ENCODE assay signal across 9 mouse cellular contexts in genomic region chr1:63667949-63668851, GRCm38 (mm10). TPM values are rescaled to one million over a fixed set of nuclear protein-coding genes. Genes with fewer than 3 reads are reported as not detected.
DNase-seq lines count a peak whose midpoint lies in the region; ATAC-seq and TF ChIP-seq lines count a peak whose summit lies in the region.
"Had no signal": no experiment of that assay in that cellular context is flagged by ENCODE, and none has a peak within 500 bp of the region (broad histone marks: within the 10 kb centered on the region; RNA-seq: fewer than 3 reads in every experiment).

No protein-coding gene starts in this region.

- no peak for TF ChIP-seq EP300 in lung, postnatal 0 days (IDR thresholded peaks at IDR 0.05)
- no peak for TF ChIP-seq EP300 in liver, postnatal 0 days (IDR thresholded peaks at IDR 0.05; ENCODE audit: low read depth)

- 0 out of 2 replicates have a peak, but pooled peaks cover 3% of the 10 kb centered on the region for H3K27me3 ChIP-seq in lung, embryonic 14.5 days (ENCODE audit: insufficient read depth, low read length)
- no peaks in the 10 kb centered on the region for H3K27me3 ChIP-seq in lung, postnatal 0 days (replicated peaks; ENCODE audit: insufficient read depth, low read length)
- H3K27me3 ChIP-seq in hindbrain, embryonic 14.5 days (ENCODE audit: control insufficient read depth, insufficient read depth, low read length) = no peaks in the 10 kb centered on the region
- H3K27me3 ChIP-seq in neural tube, embryonic 14.5 days (ENCODE audit: control insufficient read depth, insufficient read depth, low read length) = no peaks in the 10 kb centered on the region
- H3K27me3 ChIP-seq in liver, postnatal 0 days (ENCODE audit: insufficient read depth, low read length) = no peaks in the 10 kb centered on the region

- no peak overlapping the region for H3K27ac ChIP-seq in lung, embryonic 14.5 days (ENCODE audit: low read depth)
- H3K27ac ChIP-seq in lung, postnatal 0 days (ENCODE audit: low read length) = no peak overlapping the region
- H3K27ac ChIP-seq in hindbrain, embryonic 14.5 days = peak overlapping the region; percentile 34; the same call in 1 of the 2 replicates
- H3K27ac ChIP-seq in neural tube, embryonic 14.5 days (ENCODE audit: low read depth, low read length) = peak overlapping the region; percentile 30; the same call in 1 of the 2 replicates
- no peak overlapping the region for H3K27ac ChIP-seq in liver, postnatal 0 days (ENCODE audit: low read depth)
- H3K27ac ChIP-seq: macrophage had no signal

- 0 out of 2 replicates have a peak overlapping the region, but pooled peaks have one; percentile 15 for H3K4me2 ChIP-seq in lung, embryonic 14.5 days
- no peak overlapping the region for H3K4me2 ChIP-seq in lung, postnatal 0 days (replicated peaks; ENCODE audit: low read depth, low read length)
- peak overlapping the region; percentile 31 for H3K4me2 ChIP-seq in hindbrain, embryonic 14.5 days (replicated peaks)
- H3K4me2 ChIP-seq in neural tube, embryonic 14.5 days (ENCODE audit: low read depth, low read length) = peak overlapping the region; percentile 32
- H3K4me2 ChIP-seq in liver, postnatal 0 days (ENCODE audit: low read depth, low read length) = no peak overlapping the region

- no peaks in the 10 kb centered on the region for H3K4me1 ChIP-seq in lung, embryonic 14.5 days (ENCODE audit: insufficient read depth)
- no peaks in the 10 kb centered on the region for H3K4me1 ChIP-seq in lung, postnatal 0 days (ENCODE audit: insufficient read depth, low read depth, low read length)
- peaks cover 16% of the 10 kb centered on the region; the same call in 1 of the 2 replicates for H3K4me1 ChIP-seq in hindbrain, embryonic 14.5 days (replicated peaks; ENCODE audit: control insufficient read depth, insufficient read depth, low read length)
- peaks cover 14% of the 10 kb centered on the region; the same call in 1 of the 2 replicates for H3K4me1 ChIP-seq in neural tube, embryonic 14.5 days (ENCODE audit: control insufficient read depth, insufficient read depth, low read length)
- no peaks in the 10 kb centered on the region for H3K4me1 ChIP-seq in liver, postnatal 0 days (ENCODE audit: insufficient read depth)

- H3K36me3 ChIP-seq in lung, embryonic 14.5 days (ENCODE audit: insufficient read depth) = no peaks in the 10 kb centered on the region
- H3K36me3 ChIP-seq in lung, postnatal 0 days (ENCODE audit: insufficient read depth, low read length) = no peaks in the 10 kb centered on the region
- H3K36me3 ChIP-seq in hindbrain, embryonic 14.5 days (replicated peaks; ENCODE audit: control insufficient read depth, insufficient read depth) = no peaks in the 10 kb centered on the region
- no peaks in the 10 kb centered on the region for H3K36me3 ChIP-seq in neural tube, embryonic 14.5 days (ENCODE audit: control insufficient read depth, insufficient read depth, low read length)
- H3K36me3 ChIP-seq in liver, postnatal 0 days (replicated peaks; ENCODE audit: insufficient read depth, low read length) = no peaks in the 10 kb centered on the region

- H3K4me3 ChIP-seq in lung, embryonic 14.5 days (ENCODE audit: low read depth, low read length) = no peak overlapping the region
- H3K4me3 ChIP-seq in lung, postnatal 0 days (ENCODE audit: low read depth, low read length) = no peak overlapping the region
- no peak overlapping the region; the same call in 1 of the 2 replicates for H3K4me3 ChIP-seq in hindbrain, embryonic 14.5 days (replicated peaks; ENCODE audit: low read length)
- no peak overlapping the region for H3K4me3 ChIP-seq in neural tube, embryonic 14.5 days (ENCODE audit: low read depth, low read length)
- no peak overlapping the region for H3K4me3 ChIP-seq in liver, postnatal 0 days (ENCODE audit: low read depth, low read length)

- no peak for TF ChIP-seq CTCF in lung, embryonic 14.5 days (IDR thresholded peaks at IDR 0.05; ENCODE audit: low read depth)
- TF ChIP-seq CTCF in lung, postnatal 0 days (IDR thresholded peaks at IDR 0.05) = no peak
- no peak for TF ChIP-seq CTCF in liver, postnatal 0 days (IDR thresholded peaks at IDR 0.05; ENCODE audit: low read depth)

- no peak for ATAC-seq in lung, embryonic 14.5 days (ENCODE audit: insufficient read depth)
- ATAC-seq in lung, postnatal 0 days = no peak
- ATAC-seq in hindbrain, embryonic 14.5 days (ENCODE audit: low FRiP score) = peak; percentile 40; the same call in 1 of the 2 replicates
- ATAC-seq in neural tube, embryonic 14.5 days (ENCODE audit: low read depth) = 0 out of 2 replicates have a peak, but pooled peaks have one; percentile 44
- ATAC-seq in liver, postnatal 0 days = no peak

- WGBS in lung, embryonic 14.5 days = 30% methylated on average over 13 of the region's 13 CpGs
- 25% methylated on average over 13 of the region's 13 CpGs for WGBS in lung, postnatal 0 days
- WGBS in hindbrain, embryonic 14.5 days = 12% methylated on average over 13 of the region's 13 CpGs
- WGBS in neural tube, embryonic 14.5 days = 21% methylated on average over 13 of the region's 13 CpGs
- WGBS in liver, postnatal 0 days (ENCODE audit: insufficient replicate concordance) = 28% methylated on average over 13 of the region's 13 CpGs

- H3K9me3 ChIP-seq in lung, embryonic 14.5 days (ENCODE audit: low read depth, low read length) = no peaks in the 10 kb centered on the region
- H3K9me3 ChIP-seq in lung, postnatal 0 days (ENCODE audit: low read length) = no peaks in the 10 kb centered on the region
- H3K9me3 ChIP-seq in hindbrain, embryonic 14.5 days (ENCODE audit: control insufficient read depth, low read length) = no peaks in the 10 kb centered on the region
- H3K9me3 ChIP-seq in neural tube, embryonic 14.5 days (ENCODE audit: control insufficient read depth, low read length) = no peaks in the 10 kb centered on the region
- no peaks in the 10 kb centered on the region for H3K9me3 ChIP-seq in liver, postnatal 0 days (ENCODE audit: low read length)

- H3K9ac ChIP-seq in lung, embryonic 14.5 days = no peak overlapping the region
- H3K9ac ChIP-seq in lung, postnatal 0 days (replicated peaks; ENCODE audit: low read depth) = no peak overlapping the region
- H3K9ac ChIP-seq in hindbrain, embryonic 14.5 days = peak overlapping the region; percentile 32
- 0 out of 2 replicates have a peak overlapping the region, but pooled peaks have one; percentile 8 for H3K9ac ChIP-seq in neural tube, embryonic 14.5 days (replicated peaks; ENCODE audit: low read depth, low read length)
- no peak overlapping the region for H3K9ac ChIP-seq in liver, postnatal 0 days (replicated peaks)

- peak; percentile 19 to 21 for DNase-seq in cerebellum, postnatal 14 days
- no peak for DNase-seq in cerebellum, adult 9-11 months
- no peak for DNase-seq in lung, embryonic 14.5 days
- no peak for DNase-seq in lung, postnatal 0 days (ENCODE audit: low spot score)
- peak; percentile 36 for DNase-seq in hindbrain, embryonic 14.5 days (ENCODE audit: low spot score)
- DNase-seq in spleen, postnatal 10 days (ENCODE audit: low spot score in 2 of 2) = no peak
- DNase-seq in liver, postnatal 0 days = no peak

RNA-seq across cellular contexts. Expression of gene Dytn, which starts 18.5 kb away (rescaled TPM):
- not detected in 2 replicates for polyA plus RNA-seq in lung, embryonic 14.5 days (2014; fragmentation: Nextera tagmentation; extraction: Ambion mirVana)
- not detected in 2 replicates for polyA plus RNA-seq in lung, postnatal 0 days (2015; fragmentation: Nextera tagmentation; extraction: Ambion mirVana)
- polyA plus RNA-seq in hindbrain, embryonic 14.5 days (2014; fragmentation: Nextera tagmentation; extraction: Ambion mirVana) = 0.04 and 0.13 TPM in 2 replicates
- 0.63 TPM in 1 of 2 replicates, not detected in the other for polyA plus RNA-seq in neural tube, embryonic 14.5 days (2014; fragmentation: Nextera tagmentation; extraction: Ambion mirVana)
- polyA plus RNA-seq in liver, postnatal 0 days (2015; fragmentation: Nextera tagmentation; extraction: Ambion mirVana) = not detected in 2 replicates
- polyA plus RNA-seq: macrophage had no signal

RNA-seq across cellular contexts. Expression of gene Gm39653, which starts 52.4 kb away (rescaled TPM):
- not detected in 2 replicates for polyA plus RNA-seq in lung, embryonic 14.5 days (2014; fragmentation: Nextera tagmentation; extraction: Ambion mirVana)
- polyA plus RNA-seq in lung, postnatal 0 days (2015; fragmentation: Nextera tagmentation; extraction: Ambion mirVana) = not detected in 2 replicates
- polyA plus RNA-seq in hindbrain, embryonic 14.5 days (2014; fragmentation: Nextera tagmentation; extraction: Ambion mirVana) = 0.24 TPM in 1 of 2 replicates, not detected in the other
- 0.24 TPM in 1 of 2 replicates, not detected in the other for polyA plus RNA-seq in neural tube, embryonic 14.5 days (2014; fragmentation: Nextera tagmentation; extraction: Ambion mirVana)
- polyA plus RNA-seq in liver, postnatal 0 days (2015; fragmentation: Nextera tagmentation; extraction: Ambion mirVana) = not detected in 2 replicates
- polyA plus RNA-seq: macrophage had no signal

Comparison
In these comparisons a context has a peak if more than half of its experiments do, and no peak if none do; other contexts are left out.
1. DNase-seq: peak in cerebellum, postnatal 14 days (2 of 2) and hindbrain, embryonic 14.5 days (single experiment); none in cerebellum, adult 9-11 months (single experiment), lung, embryonic 14.5 days (single experiment), lung, postnatal 0 days (single experiment), spleen, postnatal 10 days (0 of 2) and liver, postnatal 0 days (single experiment).
2. H3K4me2 ChIP-seq: peak in lung, embryonic 14.5 days (single experiment), hindbrain, embryonic 14.5 days (single experiment) and neural tube, embryonic 14.5 days (single experiment); none in lung, postnatal 0 days (single experiment) and liver, postnatal 0 days (single experiment).
3. ATAC-seq: peak in hindbrain, embryonic 14.5 days (single experiment) and neural tube, embryonic 14.5 days (single experiment); none in lung, embryonic 14.5 days (single experiment), lung, postnatal 0 days (single experiment) and liver, postnatal 0 days (single experiment).
4. H3K27ac ChIP-seq: peak in hindbrain, embryonic 14.5 days (single experiment) and neural tube, embryonic 14.5 days (single experiment); none in lung, embryonic 14.5 days (single experiment), lung, postnatal 0 days (single experiment) and liver, postnatal 0 days (single experiment).
5. H3K9ac ChIP-seq: peak in hindbrain, embryonic 14.5 days (single experiment) and neural tube, embryonic 14.5 days (single experiment); none in lung, embryonic 14.5 days (single experiment), lung, postnatal 0 days (single experiment) and liver, postnatal 0 days (single experiment).